Mouse (Mus musculus) hindbrain, embryonic 10.5 days (tissue): ENCODE measurements around the gene Gm8994. TPM values are rescaled to one million over a fixed set of nuclear protein-coding genes. Genes with fewer than 3 reads are reported as not detected.

Source experiments
- DNase-seq: peaks from one replicate; pipeline ENCODE4 v3.0.0-alpha.2; 2017; ENCODE audit warnings: low spot score
- H3K27ac ChIP-seq: fragments of 300-500 bp; sonication (generic); 2 replicates; pipeline ENCODE4 v1.5.1; 2016; ENCODE audit warnings: mild to moderate bottlenecking, moderate library complexity
- H3K27me3 ChIP-seq: fragments of 300-500 bp; sonication (generic); 2 replicates; pipeline ENCODE4 v1.6.1; 2016; ENCODE audit warnings: mild to moderate bottlenecking; ENCODE audit not compliant: poor library complexity, insufficient read depth, severe bottlenecking
- H3K36me3 ChIP-seq: fragments of 300-500 bp; sonication (generic); 2 replicates; pipeline ENCODE4 v1.6.1; 2016; ENCODE audit warnings: mild to moderate bottlenecking, moderate library complexity
- H3K4me1 ChIP-seq: fragments of 300-500 bp; sonication (generic); replicated peaks from 2 replicates; pipeline ENCODE4 v1.6.1; 2016; ENCODE audit warnings: mild to moderate bottlenecking
- H3K4me3 ChIP-seq: fragments of 300-500 bp; sonication (generic); 2 replicates; pipeline ENCODE4 v1.5.1; 2016; ENCODE audit warnings: mild to moderate bottlenecking, moderate library complexity
- H3K9me3 ChIP-seq: fragments of 300-500 bp; sonication (generic); 2 replicates; pipeline ENCODE4 v1.6.1; 2016; ENCODE audit warnings: mild to moderate bottlenecking, moderate library complexity
- polyA plus RNA-seq: library from polyadenylated mRNA; unstranded; fragments of >200 nt; fragmentation: Nextera tagmentation; extraction: Ambion mirVana; gene quantifications from 2 replicates; pipeline ENCODE4 v1.2.1, GENCODE M21; 2016

Gm8994 gene
- polyA plus RNA-seq, 1 experiment from 2014 or later: not detected

- Histone ChIP-seq H3K27me3 (no peaks in the 10 kb centered on the region), H3K4me1 (no peaks in the 10 kb centered on the region), H3K4me3 (no peak overlapping the region), H3K27ac (no peak overlapping the region), H3K36me3 (no peaks in the 10 kb centered on the region), H3K9me3 (no peaks in the 10 kb centered on the region)
- no peak for DNase-seq
These were observed 48.8 kb downstream of the Gm8994 start for GRCm38 (mm10) chr6:136376097-136376496.

Other genes starting within 250 kb of the Gm8994 start
- 0.47 and 0.70 TPM in 2 replicates for gene Grin2b, start 154.0 kb upstream of the Gm8994 start, polyA plus RNA-seq
- not detected in 2 replicates for gene E330021D16Rik, start 88.0 kb downstream of the Gm8994 start, polyA plus RNA-seq
- gene Atf7ip, start 178.6 kb downstream of the Gm8994 start, polyA plus RNA-seq: 41.8 and 47.2 TPM in 2 replicates